Mouse (Mus musculus) ES-Bruce4 (cell line): ENCODE measurements around the gene Dock9.

Source experiments
- CTCF ChIP-seq: IDR thresholded peaks from one replicate; pipeline ENCODE4 v1.8.1; 2011; ENCODE audit warnings: low read depth, low read length
- POLR2A ChIP-seq: IDR thresholded peaks from one replicate; pipeline ENCODE4 v1.8.1; 2011; ENCODE audit warnings: low read length; ENCODE audit not compliant: insufficient read depth

DNA sequence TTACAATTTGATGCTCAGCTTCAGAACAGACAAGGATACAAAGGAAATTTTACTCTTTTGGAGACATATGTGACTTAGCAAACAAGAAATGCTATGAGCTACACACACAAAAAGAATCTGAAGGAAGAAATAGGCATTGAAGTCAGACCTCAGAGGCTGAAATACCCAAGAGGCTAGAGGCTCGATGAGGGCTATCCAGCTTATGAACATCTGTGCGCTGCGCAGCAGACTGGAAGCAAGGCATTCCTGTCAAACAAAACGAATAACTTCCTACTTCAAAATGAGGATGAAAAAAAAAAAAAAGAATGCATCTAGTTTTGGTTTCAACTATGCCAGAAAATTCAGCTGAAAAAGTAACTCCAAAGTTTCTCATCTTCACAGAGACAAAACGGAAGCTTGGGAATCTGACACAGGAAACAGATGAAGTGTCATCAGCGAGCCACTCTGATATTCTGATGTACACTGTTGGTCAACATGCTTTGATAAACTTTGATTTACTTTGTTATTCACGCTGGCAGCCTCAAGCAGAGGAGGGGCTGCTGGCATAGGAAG lies 143.1 kb downstream of the Dock9 start:
- TF ChIP-seq CTCF (no peak), POLR2A (no peak)
